Mouse (Mus musculus): ENCODE data around the gene Mrc2.
A peak's percentile ranks its signal among the peaks of the same experiment; 100 is the strongest.

The Mrc2 gene

GRCm38 (mm10) chr11:105311291-105311975 lies 19.0 kb downstream of the Mrc2 start:
- DNase-seq (ENCODE audit: low spot score in 2 of 2): no peak

GRCm38 (mm10) chr11:105312311-105312942 lies 20.0 kb downstream of the Mrc2 start:
- DNase-seq (ENCODE audit: low spot score in 2 of 2): no peak

GRCm38 (mm10) chr11:105312972-105313632 lies 20.7 kb downstream of the Mrc2 start:
- no peak for DNase-seq (ENCODE audit: low spot score in 2 of 2)

GRCm38 (mm10) chr11:105313633-105314014 lies 21.2 kb downstream of the Mrc2 start:
- no peak for DNase-seq (ENCODE audit: low spot score in 2 of 2)

GRCm38 (mm10) chr11:105315296-105315695 lies 22.9 kb downstream of the Mrc2 start:
- no peak for DNase-seq (ENCODE audit: low spot score in 2 of 2)

- no peak for DNase-seq (ENCODE audit: low spot score in 2 of 2)
Measured at GRCm38 (mm10) chr11:105316121-105316520, 23.7 kb downstream of the Mrc2 start.

- no peak for DNase-seq (ENCODE audit: low spot score in 2 of 2)
Measured at GRCm38 (mm10) chr11:105317769-105318168, 25.3 kb downstream of the Mrc2 start.

GRCm38 (mm10) chr11:105321090-105321489 lies 28.6 kb downstream of the Mrc2 start:
- DNase-seq (ENCODE audit: low spot score in 2 of 2): no peak

GRCm38 (mm10) chr11:105323530-105323929 lies 31.1 kb downstream of the Mrc2 start:
- DNase-seq (ENCODE audit: low spot score in 2 of 2): no peak

GRCm38 (mm10) chr11:105327101-105327500 lies 34.7 kb downstream of the Mrc2 start:
- DNase-seq (ENCODE audit: low spot score in 2 of 2): no peak

GRCm38 (mm10) chr11:105329962-105330361 lies 37.5 kb downstream of the Mrc2 start:
- no peak for DNase-seq (ENCODE audit: low spot score in 2 of 2)

- no peak for DNase-seq (ENCODE audit: low spot score in 2 of 2)
Measured at GRCm38 (mm10) chr11:105331129-105331528, 38.7 kb downstream of the Mrc2 start.

- DNase-seq (ENCODE audit: low spot score in 2 of 2): no peak
Measured at GRCm38 (mm10) chr11:105331732-105332131, 39.3 kb downstream of the Mrc2 start.

- DNase-seq (ENCODE audit: low spot score in 2 of 2): no peak
Measured at GRCm38 (mm10) chr11:105332468-105332867, 40.0 kb downstream of the Mrc2 start.

GRCm38 (mm10) chr11:105333867-105334670 lies 41.6 kb downstream of the Mrc2 start:
- DNase-seq (ENCODE audit: low spot score in 2 of 2): no peak

- DNase-seq (ENCODE audit: low spot score in 2 of 2): no peak
Measured at GRCm38 (mm10) chr11:105338596-105339390, 46.4 kb downstream of the Mrc2 start.

- DNase-seq (ENCODE audit: low spot score in 2 of 2): no peak
Measured at GRCm38 (mm10) chr11:105345284-105345683, 52.8 kb downstream of the Mrc2 start.

GRCm38 (mm10) chr11:105347162-105348161 lies 55.0 kb downstream of the Mrc2 start:
- DNase-seq (ENCODE audit: low spot score in 2 of 2): peak; percentile 75 to 91

- DNase-seq (ENCODE audit: low spot score in 2 of 2): no peak
Measured at GRCm38 (mm10) chr11:105348495-105348982, 56.1 kb downstream of the Mrc2 start.

GRCm38 (mm10) chr11:105349780-105350324 lies 57.4 kb downstream of the Mrc2 start:
- no peak for DNase-seq (ENCODE audit: low spot score in 2 of 2)

All from spleen, postnatal 4 days (tissue).